Mouse (Mus musculus): Measurements from ENCODE around the gene 4933430I17Rik. TPM values are rescaled to one million over a fixed set of nuclear protein-coding genes. Genes with fewer than 3 reads are reported as not detected.

The 4933430I17Rik gene
- total RNA-seq (2023), result not detected

DNA sequence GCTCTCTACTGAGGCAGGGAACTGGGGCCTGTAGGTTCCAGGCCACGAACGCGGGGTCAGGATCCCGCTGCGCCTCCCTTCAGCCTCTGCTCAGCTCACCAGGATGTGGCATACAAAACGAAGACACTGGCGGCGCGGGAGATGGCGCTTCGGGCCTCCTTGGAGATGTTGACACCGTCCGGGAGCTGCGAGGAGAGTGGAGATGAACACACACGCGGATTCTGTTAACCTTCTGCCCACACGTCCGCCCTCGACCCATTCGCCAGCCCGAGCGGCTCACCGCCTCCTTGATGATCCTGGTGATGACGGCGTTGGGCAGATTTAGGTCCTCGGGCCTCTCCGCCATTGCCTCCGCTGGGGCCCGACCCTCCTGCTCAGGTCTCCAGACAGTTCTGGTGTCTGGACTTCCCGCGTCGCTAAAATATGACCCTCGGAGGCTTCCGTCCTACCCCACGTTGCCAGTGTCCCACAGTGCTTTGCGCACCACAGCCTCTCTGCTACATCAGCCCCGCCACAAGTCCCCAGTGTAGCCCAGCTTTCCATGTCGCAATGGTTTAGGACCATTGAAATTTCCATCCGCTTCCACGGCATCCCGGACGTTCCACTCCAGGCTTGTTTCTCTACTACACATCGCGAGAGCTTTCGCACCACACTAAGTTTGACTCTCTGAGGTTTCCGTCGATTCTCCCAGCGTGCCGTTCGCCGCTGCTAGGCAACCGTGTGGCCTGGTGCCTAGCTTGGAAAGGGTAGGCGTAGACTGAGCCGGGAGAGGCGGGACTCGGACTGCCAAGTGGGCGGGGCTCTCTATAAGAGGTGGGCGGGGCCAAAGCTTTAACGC lies at the start of gene 4933430I17Rik, which contains the start of gene Pole3:
TSS of gene 4933430I17Rik (plus strand) at position 719 of the 838 bp plus-strand sequence.
TSS of gene Pole3 (minus strand) at position 418 of the 838 bp plus-strand sequence.

DNA sequence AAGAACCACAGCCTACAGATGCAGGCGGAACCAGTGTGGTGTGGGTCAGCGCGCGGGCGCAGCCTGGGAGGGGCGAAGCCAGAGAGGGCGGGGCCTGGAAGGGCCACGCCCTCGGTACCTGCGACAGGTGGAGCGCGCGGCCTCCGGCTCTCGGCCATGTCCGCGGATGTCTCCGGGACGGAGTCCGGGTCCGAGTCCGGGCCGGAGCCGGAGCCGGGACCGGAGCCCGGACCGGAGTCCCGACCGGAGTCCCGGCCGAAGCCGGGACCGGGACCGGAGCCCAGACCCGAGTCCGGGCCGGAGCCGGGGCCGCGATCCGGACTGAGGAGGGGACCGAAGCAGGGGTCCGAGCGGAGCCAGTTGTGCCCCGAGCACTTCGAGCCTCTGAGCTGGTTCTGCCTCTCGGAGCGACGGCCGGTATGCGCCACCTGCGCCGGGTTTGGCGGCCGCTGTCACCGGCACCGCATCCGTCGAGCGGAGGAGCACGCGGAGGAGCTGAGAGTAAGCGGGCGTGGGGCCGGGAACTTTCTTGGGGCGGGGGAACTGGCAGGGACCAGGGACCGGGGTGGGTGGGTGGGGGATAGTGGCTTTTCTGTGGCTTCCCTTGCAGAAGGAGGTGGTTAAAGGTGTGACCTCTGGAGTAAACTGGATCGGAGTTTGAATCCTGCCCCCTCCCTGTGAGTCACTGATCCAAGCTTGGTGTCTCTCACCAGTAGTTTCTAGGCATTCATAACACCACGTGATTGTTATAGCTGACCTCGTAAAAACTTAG lies 45.0 kb upstream of the 4933430I17Rik start, which contains the start of gene Bspry:
TSS of gene Bspry (plus strand) at position 117 of the 772 bp plus-strand sequence.

DNA sequence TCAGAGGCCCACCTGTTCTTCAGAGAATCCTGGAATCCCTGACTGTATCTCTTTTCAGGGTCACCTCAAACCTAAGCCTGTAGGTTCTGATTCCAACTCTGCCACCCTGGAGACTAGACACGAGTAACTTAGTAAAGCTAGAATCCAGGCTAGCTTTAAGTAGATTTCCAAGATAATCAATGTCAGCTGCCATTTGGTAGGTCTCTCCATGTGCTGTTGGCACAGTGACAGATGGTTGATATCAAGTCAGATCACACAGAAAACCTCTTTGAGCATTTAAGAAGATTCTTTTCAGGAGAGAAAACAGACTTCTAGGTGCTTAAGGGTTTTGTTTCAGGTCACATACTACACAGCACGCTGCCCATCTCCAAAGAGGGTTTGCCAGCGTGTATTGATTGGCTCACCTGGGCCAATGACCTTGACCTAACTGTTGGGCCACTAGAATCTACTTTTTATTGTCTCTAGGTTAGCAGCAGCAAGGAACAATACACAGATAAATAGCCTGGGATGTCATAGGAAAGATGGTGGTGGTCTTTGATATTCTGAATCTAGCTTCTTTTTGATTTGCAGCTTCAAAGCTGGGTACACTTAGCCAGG lies 21.7 kb upstream of the 4933430I17Rik start, which contains the start of gene Hdhd3:
TSS of gene Hdhd3 (minus strand) at position 94 of the 597 bp plus-strand sequence.

DNA sequence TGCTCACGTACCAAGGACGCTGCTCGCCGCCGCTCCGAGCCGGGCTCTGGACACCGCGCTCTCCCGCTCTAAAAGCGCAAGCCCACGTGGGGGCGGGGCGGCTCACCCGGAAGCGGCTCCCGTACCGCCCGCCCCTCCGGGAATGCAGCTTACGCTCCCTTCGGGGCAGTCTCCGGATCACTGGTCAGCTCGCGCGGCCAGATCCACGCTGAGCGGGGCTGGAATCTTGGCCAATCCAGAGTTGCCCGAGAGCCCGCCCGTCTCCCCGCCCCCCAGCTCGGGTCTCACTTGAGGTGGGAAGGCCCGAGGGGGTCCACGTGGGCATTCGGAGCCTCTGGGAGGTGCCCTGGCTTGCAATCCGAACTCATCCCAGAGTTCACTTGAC lies 5.3 kb upstream of the 4933430I17Rik start, which contains the start of gene Alad:
TSS of gene Alad (minus strand) at position 70 of the 385 bp plus-strand sequence.

DNA sequence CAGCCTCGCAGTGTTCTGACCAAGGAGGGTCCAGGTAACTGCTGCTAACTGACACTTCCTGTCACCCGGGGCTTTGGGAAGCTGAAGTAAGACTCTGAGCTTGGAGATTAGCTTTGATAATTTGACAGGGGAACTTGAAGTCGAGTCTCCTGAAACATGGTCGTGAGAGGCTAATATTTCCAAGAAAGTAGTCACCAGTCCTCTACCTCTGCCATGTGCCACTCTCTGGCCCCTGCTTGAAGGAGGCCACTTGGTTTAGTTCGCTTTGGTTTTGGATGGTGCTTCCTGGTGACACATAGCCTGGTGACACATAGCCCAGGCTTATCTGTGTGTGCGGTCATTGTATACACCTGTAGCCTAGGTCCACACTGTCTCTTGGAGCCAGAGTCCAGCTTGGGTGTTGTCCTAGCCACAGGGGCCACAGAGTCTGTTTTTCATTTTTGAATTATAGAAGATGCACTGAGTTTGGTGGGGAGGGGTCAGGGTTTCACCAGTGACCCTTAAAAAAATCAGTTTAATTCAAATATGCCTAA lies 34.7 kb downstream of the 4933430I17Rik start, which contains the start of gene Rgs3:
TSS of gene Rgs3 (plus strand) at position 51 of the 533 bp plus-strand sequence.

Other genes starting within 250 kb of the 4933430I17Rik start
- gene Fkbp15, start 164.8 kb upstream of the 4933430I17Rik start, total RNA-seq (2023), result 100 to 1,000 TPM; 121 to 123 TPM
- gene Slc31a1, start 164.6 kb upstream of the 4933430I17Rik start, total RNA-seq (2023), result 10 to 100 TPM; 18.6 to 19.1 TPM
- 10 to 100 TPM; 38.6 to 45.0 TPM for gene Cdc26, start 116.7 kb upstream of the 4933430I17Rik start, total RNA-seq (2023)
- 10 to 100 TPM in 1 of 2 experiments, 1 to 10 TPM in 1; 9.7 to 11.4 TPM for gene Prpf4, start 116.6 kb upstream of the 4933430I17Rik start, total RNA-seq (2023)
- not detected for gene Rnf183, start 90.1 kb upstream of the 4933430I17Rik start, total RNA-seq (2023)
- not detected for gene Wdr31, start 54.5 kb upstream of the 4933430I17Rik start, total RNA-seq (2023)
- gene Bspry, start 45.3 kb upstream of the 4933430I17Rik start, total RNA-seq (2023), result not detected
- under 1 TPM in 1 of 2 experiments, not detected in 1; 0.55 TPM for gene Hdhd3, start 21.9 kb upstream of the 4933430I17Rik start, total RNA-seq (2023)
- 1 to 10 TPM; 5.2 to 5.7 TPM for gene Alad, start 5.5 kb upstream of the 4933430I17Rik start, total RNA-seq (2023)
- 10 to 100 TPM; 13.4 to 14.9 TPM for gene Pole3, start 301 bp upstream of the 4933430I17Rik start, total RNA-seq (2023)
- 100 to 1,000 TPM; 116 to 122 TPM for gene Rgs3, start 34.5 kb downstream of the 4933430I17Rik start, total RNA-seq (2023)

All from monocyte, adult 59 days (primary cell).